Mouse (Mus musculus) CH12.LX (cell line): ENCODE measurements at regions not wholly inside any gene's neighbourhood (a gene's known extent, or its start where the extent isn't known, plus 50 kb on each side); places are given as distances from the start of the nearest gene placed in this dataset.

Experiments used
- DNase-seq: peaks from one replicate; pipeline ENCODE4 v3.0.0-alpha.2; 2013; ENCODE audit errors: extremely low read depth
- H3K27ac ChIP-seq: 2 replicates; pipeline ENCODE4 v1.5.1; 2012; ENCODE audit warnings: low read depth, mild to moderate bottlenecking, control low read depth, moderate library complexity; ENCODE audit not compliant: insufficient read depth
- H3K27me3 ChIP-seq: replicated peaks from 2 replicates; pipeline ENCODE3; 2012; ENCODE audit warnings: inconsistent platforms
- H3K36me3 ChIP-seq, 2 experiments: replicated peaks in 1 of 2; 2 replicates each; pipeline versions ENCODE3 to v1.6.1; 2012; ENCODE audit warnings: inconsistent platforms in 1 of 2, low read length in 1 of 2, mild to moderate bottlenecking in 1 of 2, mixed read lengths in 1 of 2, moderate library complexity in 1 of 2; ENCODE audit not compliant: control insufficient read depth in 1 of 2, insufficient read depth in 1 of 2
- H3K4me1 ChIP-seq, 2 experiments: 2 replicates each; pipeline ENCODE4 v1.6.1; 2012; ENCODE audit warnings: inconsistent platforms in 1 of 2, moderate library complexity in 1 of 2; ENCODE audit not compliant: insufficient read depth in 2 of 2, control insufficient read depth in 1 of 2
- H3K4me2 ChIP-seq: 2 replicates; pipeline ENCODE4 v1.6.1; 2012; ENCODE audit warnings: low read depth, mild to moderate bottlenecking, control low read depth; ENCODE audit not compliant: poor library complexity, insufficient read depth, severe bottlenecking
- H3K4me3 ChIP-seq, 3 experiments: fragments of 150-350 bp in 1 of 3; sonication (generic) in 1 of 3; replicated peaks in 1 of 3; 2 replicates each; pipeline versions ENCODE3 to v1.5.1; 2011 to 2012; ENCODE audit warnings: low read depth in 2 of 3, low read length in 2 of 3, mild to moderate bottlenecking in 2 of 3, moderate library complexity in 2 of 3, control low read depth in 1 of 3, improper control_type of control experiment in 1 of 3, inconsistent platforms in 1 of 3, mixed read lengths in 1 of 3; ENCODE audit not compliant: poor library complexity in 1 of 3
- H3K79me2 ChIP-seq: replicated peaks from 2 replicates; pipeline ENCODE4 v1.6.1; 2012; ENCODE audit warnings: mild to moderate bottlenecking, moderate library complexity; ENCODE audit not compliant: control insufficient read depth, poor library complexity, insufficient read depth, severe bottlenecking; ENCODE audit errors: extremely low read depth
- H3K9ac ChIP-seq: 2 replicates; pipeline ENCODE4 v1.6.1; 2012; ENCODE audit warnings: low read depth, mild to moderate bottlenecking, control low read depth, moderate library complexity; ENCODE audit not compliant: insufficient read depth
- H3K9me3 ChIP-seq: replicated peaks from 2 replicates; pipeline ENCODE3; 2012; ENCODE audit warnings: low read length, inconsistent platforms, mixed read lengths
- BHLHE40 ChIP-seq: IDR thresholded peaks from 2 replicates; pipeline ENCODE4 v1.6.1; 2011; ENCODE audit warnings: mild to moderate bottlenecking, low read depth, low read length, improper control_type of control experiment
- CHD1 ChIP-seq: IDR thresholded peaks from 2 replicates; pipeline ENCODE4 v1.6.1; 2012; ENCODE audit warnings: low read depth, low read length, improper control_type of control experiment, inconsistent platforms
- CHD2 ChIP-seq: IDR thresholded peaks from 2 replicates; pipeline ENCODE4 v1.6.1; 2011; ENCODE audit warnings: low read length, improper control_type of control experiment
- CTCF ChIP-seq, 2 experiments: IDR thresholded peaks in 1 of 2; conservative IDR thresholded peaks in 1 of 2; 2 replicates each; pipeline ENCODE4 v1.5.1; 2011 to 2012; ENCODE audit warnings: low read depth in 2 of 2, low read length in 2 of 2, improper control_type of control experiment in 1 of 2, inconsistent platforms in 1 of 2, mild to moderate bottlenecking in 1 of 2, moderate library complexity in 1 of 2
- E2F4 ChIP-seq: IDR thresholded peaks from 2 replicates; pipeline ENCODE4 v1.6.1; 2011; ENCODE audit warnings: low read depth, low read length, improper control_type of control experiment; ENCODE audit not compliant: insufficient replicate concordance
- ELF1 ChIP-seq: IDR thresholded peaks from 2 replicates; pipeline ENCODE4 v1.6.1; 2014; ENCODE audit warnings: low read depth, mild to moderate bottlenecking, inconsistent platforms, low read length, improper control_type of control experiment
- EP300 ChIP-seq: IDR thresholded peaks from 2 replicates; pipeline ENCODE4 v1.6.1; 2011; ENCODE audit warnings: low read length, improper control_type of control experiment
- ETS1 ChIP-seq: conservative IDR thresholded peaks from 2 replicates; pipeline ENCODE4 v1.6.1; 2012; ENCODE audit warnings: low read depth, mild to moderate bottlenecking, inconsistent platforms, low read length, improper control_type of control experiment, moderate library complexity
- GABPA ChIP-seq: IDR thresholded peaks from 2 replicates; pipeline ENCODE4 v1.6.1; 2012; ENCODE audit warnings: low read depth, low read length, improper control_type of control experiment, inconsistent platforms; ENCODE audit not compliant: insufficient replicate concordance
- HCFC1 ChIP-seq: IDR thresholded peaks from 2 replicates; pipeline ENCODE4 v1.6.1; 2012; ENCODE audit warnings: low read depth, mild to moderate bottlenecking, inconsistent platforms, low read length, improper control_type of control experiment
- IRF4 ChIP-seq: IDR thresholded peaks from 2 replicates; pipeline ENCODE4 v1.6.1; 2014; ENCODE audit warnings: low read depth, mild to moderate bottlenecking, inconsistent platforms, low read length, improper control_type of control experiment
- JUN ChIP-seq: IDR thresholded peaks from 2 replicates; pipeline ENCODE4 v1.6.1; 2011; ENCODE audit warnings: low read depth, mild to moderate bottlenecking, low read length, improper control_type of control experiment, moderate library complexity; ENCODE audit not compliant: insufficient read depth
- JUND ChIP-seq: conservative IDR thresholded peaks from 2 replicates; pipeline ENCODE4 v1.6.1; 2011; ENCODE audit warnings: low read depth, low read length, improper control_type of control experiment
- KAT2A ChIP-seq: IDR thresholded peaks from 2 replicates; pipeline ENCODE4 v1.6.1; 2012; ENCODE audit warnings: low read length, improper control_type of control experiment, inconsistent platforms; ENCODE audit not compliant: insufficient replicate concordance
- MAFK ChIP-seq: IDR thresholded peaks from 2 replicates; pipeline ENCODE4 v1.6.1; 2011; ENCODE audit warnings: low read length, improper control_type of control experiment; ENCODE audit not compliant: insufficient replicate concordance
- MAX ChIP-seq: IDR thresholded peaks from 2 replicates; pipeline ENCODE4 v1.6.1; 2011; ENCODE audit warnings: low read length, improper control_type of control experiment
- MAZ ChIP-seq: IDR thresholded peaks from 2 replicates; pipeline ENCODE4 v1.6.1; 2012; ENCODE audit warnings: low read depth, mild to moderate bottlenecking, inconsistent platforms, low read length, improper control_type of control experiment, moderate library complexity
- MEF2A ChIP-seq: IDR thresholded peaks from 2 replicates; pipeline ENCODE4 v1.6.1; 2014; ENCODE audit warnings: low read depth, mild to moderate bottlenecking, inconsistent platforms, low read length, improper control_type of control experiment, borderline replicate concordance
- MXI1 ChIP-seq: IDR thresholded peaks from 2 replicates; pipeline ENCODE4 v1.6.1; 2011; ENCODE audit warnings: mild to moderate bottlenecking, low read depth, low read length, improper control_type of control experiment
- MYC ChIP-seq: IDR thresholded peaks from 2 replicates; pipeline ENCODE4 v1.6.1; 2011; ENCODE audit warnings: low read depth, mild to moderate bottlenecking, improper control_type of control experiment, low read length
- NELFE ChIP-seq: IDR thresholded peaks from 2 replicates; pipeline ENCODE4 v1.6.1; 2011; ENCODE audit warnings: low read depth, low read length, improper control_type of control experiment
- NRF1 ChIP-seq: IDR thresholded peaks from 2 replicates; pipeline ENCODE4 v1.6.1; 2014; ENCODE audit warnings: low read depth, mild to moderate bottlenecking, inconsistent platforms, low read length, improper control_type of control experiment, moderate library complexity
- PAX5 ChIP-seq: IDR thresholded peaks from 2 replicates; pipeline ENCODE4 v1.6.1; 2012; ENCODE audit warnings: low read length, inconsistent platforms, mixed read lengths
- POLR2A ChIP-seq: IDR thresholded peaks from 2 replicates; pipeline ENCODE4 v1.6.1; 2011; ENCODE audit warnings: low read depth, mild to moderate bottlenecking, improper control_type of control experiment, low read length
- POLR2AphosphoS2 ChIP-seq: IDR thresholded peaks from 2 replicates; pipeline ENCODE4 v1.6.1; 2011; ENCODE audit warnings: low read depth, low read length, improper control_type of control experiment
- RAD21 ChIP-seq: IDR thresholded peaks from 2 replicates; pipeline ENCODE4 v1.6.1; 2011; ENCODE audit warnings: low read depth, mild to moderate bottlenecking, low read length, improper control_type of control experiment, moderate library complexity
- RCOR1 ChIP-seq: conservative IDR thresholded peaks from 2 replicates; pipeline ENCODE4 v1.6.1; 2012; ENCODE audit warnings: low read depth, mild to moderate bottlenecking, inconsistent platforms, low read length, improper control_type of control experiment
- SIN3A ChIP-seq: IDR thresholded peaks from 2 replicates; pipeline ENCODE4 v1.6.1; 2012; ENCODE audit warnings: low read length, improper control_type of control experiment, inconsistent platforms
- SMC3 ChIP-seq: IDR thresholded peaks from 2 replicates; pipeline ENCODE4 v1.6.1; 2011; ENCODE audit warnings: low read depth, low read length, improper control_type of control experiment
- TBP ChIP-seq: conservative IDR thresholded peaks from 2 replicates; pipeline ENCODE4 v1.6.1; 2011; ENCODE audit warnings: low read depth, low read length, improper control_type of control experiment
- TCF12 ChIP-seq: IDR thresholded peaks from 2 replicates; pipeline ENCODE4 v1.6.1; 2014; ENCODE audit warnings: low read depth, mild to moderate bottlenecking, inconsistent platforms, low read length, improper control_type of control experiment
- UBTF ChIP-seq: IDR thresholded peaks from 2 replicates; pipeline ENCODE4 v1.6.1; 2012; ENCODE audit warnings: low read depth, mild to moderate bottlenecking, inconsistent platforms, low read length, improper control_type of control experiment, moderate library complexity
- USF1 ChIP-seq: IDR thresholded peaks from 2 replicates; pipeline ENCODE4 v1.6.1; 2014; ENCODE audit warnings: low read depth, mild to moderate bottlenecking, inconsistent platforms, low read length, improper control_type of control experiment
- USF2 ChIP-seq: conservative IDR thresholded peaks from 2 replicates; pipeline ENCODE4 v1.6.1; 2011; ENCODE audit warnings: low read depth, low read length, improper control_type of control experiment
- ZC3H11A ChIP-seq: IDR thresholded peaks from 2 replicates; pipeline ENCODE4 v1.6.1; 2012; ENCODE audit warnings: low read depth, mild to moderate bottlenecking, inconsistent platforms, low read length, improper control_type of control experiment
- ZKSCAN1 ChIP-seq: IDR thresholded peaks from 2 replicates; pipeline ENCODE4 v1.6.1; 2012; ENCODE audit warnings: low read depth, inconsistent platforms, low read length, improper control_type of control experiment, borderline replicate concordance
- ZMIZ1 ChIP-seq: IDR thresholded peaks from 2 replicates; pipeline ENCODE4 v1.6.1; 2012; ENCODE audit warnings: low read depth, mild to moderate bottlenecking, inconsistent platforms, low read length, improper control_type of control experiment
- ZNF384 ChIP-seq: IDR thresholded peaks from 2 replicates; pipeline ENCODE4 v1.6.1; 2012; ENCODE audit warnings: low read depth, low read length, improper control_type of control experiment, inconsistent platforms
- dilution Hi-C: fragments of 300-500 bp; cut with MboI; formaldehyde crosslinking; loops from 2 replicates; pipeline ENCODE4 v1.14.3; 2020; ENCODE audit warnings: low sequenced_read_pairs; ENCODE audit not compliant: extremely low pct_unique_long_range_greater_than_20kb, extremely low pct_ligation_motif_present
- in situ Hi-C: fragments of 300-500 bp; cut with MboI; formaldehyde crosslinking; loops from 3 replicates; pipeline ENCODE4 v1.14.3; 2019; ENCODE audit warnings: low sequenced_read_pairs, low pct_ligation_motif_present, low pct_unique_long_range_greater_than_20kb, mixed read lengths

GRCm38 (mm10) chr1:35765692-35766091, 302.5 kb upstream of the Hs6st1 start:
- dilution Hi-C loops: no loop called here
- H3K9ac ChIP-seq: no peak overlapping the region
- H3K9me3 ChIP-seq: peaks cover 4% of the 10 kb centered on the region
- DNase-seq: peak; percentile 85
- no peaks in the 10 kb centered on the region for H3K36me3 ChIP-seq
- H3K4me1 ChIP-seq: peaks cover 0 to 6% of the 10 kb centered on the region in 2 experiments; a peak in 1 of 4 replicates
- no peak overlapping the region for H3K4me3 ChIP-seq
- TF ChIP-seq POLR2A (peak; percentile 58), ZC3H11A (no peak), JUN (no peak), USF1 (no peak), CHD1 (no peak), PAX5 (no peak), MYC (peak; percentile 60; the same call in 1 of the 2 replicates), NELFE (no peak), ETS1 (0 out of 2 replicates have a peak, but pooled peaks have one; percentile 16), RCOR1 (no peak), TCF12 (no peak), ZNF384 (no peak), RAD21 (peak; percentile 41), MAFK (no peak), HCFC1 (peak; percentile 74), MXI1 (no peak), E2F4 (no peak), IRF4 (no peak), BHLHE40 (no peak), SIN3A (no peak), ELF1 (peak; percentile 68), ZKSCAN1 (no peak), GABPA (no peak), POLR2AphosphoS2 (no peak), MEF2A (no peak), USF2 (no peak), ZMIZ1 (no peak), JUND (no peak; the same call in 1 of the 2 replicates), SMC3 (peak; percentile 71), MAZ (no peak), MAX (peak; percentile 13; the same call in 1 of the 2 replicates), KAT2A (0 out of 2 replicates have a peak, but pooled peaks have one; percentile 36), CTCF (conservative IDR thresholded peaks at IDR 0.05 in 1 of 2, IDR thresholded peaks at IDR 0.05 in 1 of 2; ENCODE audit: low read depth in 2 of 2, low read length in 2 of 2) (peak; percentile 9 to 73; a peak in 2 of 4 replicates), NRF1 (peak; percentile 64), UBTF (no peak), EP300 (peak; percentile 32; the same call in 1 of the 2 replicates), TBP (0 out of 2 replicates have a peak, but pooled peaks have one; percentile 17), CHD2 (no peak)
- H3K4me2 ChIP-seq: no peak overlapping the region
- H3K79me2 ChIP-seq: no peaks in the 10 kb centered on the region
- H3K27me3 ChIP-seq: no peaks in the 10 kb centered on the region
- H3K27ac ChIP-seq: no peak overlapping the region; the same call in 1 of the 2 replicates
- in situ Hi-C loops: no loop called here
